Mouse (Mus musculus): ENCODE results near the gene Tmbim4. TPM values are rescaled to one million over a fixed set of nuclear protein-coding genes. Genes with fewer than 3 reads are reported as not detected.
A peak's percentile ranks its signal among the peaks of the same experiment; 100 is the strongest.

Tmbim4 gene
- polyA plus RNA-seq, 1 experiment from 2014 or later: 114 TPM

DNA sequence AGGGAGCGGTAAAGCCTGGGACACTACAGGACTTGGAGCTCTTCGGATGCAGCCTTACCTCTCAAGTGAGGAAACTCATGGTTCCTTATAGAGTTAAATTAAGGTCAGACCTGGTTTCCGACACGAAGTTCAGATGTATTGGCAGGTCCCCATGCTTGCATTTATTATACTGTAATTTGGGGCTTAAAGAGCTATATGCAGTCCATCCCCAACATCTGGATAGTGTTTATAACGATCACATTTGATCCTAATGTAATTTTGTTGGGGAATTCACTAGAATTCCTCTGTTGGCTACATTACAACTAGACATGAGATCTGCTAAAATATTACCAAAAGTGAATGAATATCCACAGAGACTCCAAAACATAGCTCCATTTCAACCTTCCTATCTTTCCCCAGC, 44.3 kb downstream of the Tmbim4 start:
- no peaks in the 10 kb centered on the region for H3K27me3 ChIP-seq (ENCODE audit: control insufficient read depth, insufficient read depth, low read length)
- no peak for ATAC-seq (replicated peaks; ENCODE audit: insufficient number of reproducible peaks, low FRiP score, low TSS enrichment)
- WGBS (ENCODE audit: insufficient replicate concordance): 88% methylated on average over 5 of the region's 5 CpGs
- H3K9ac ChIP-seq (ENCODE audit: low read depth, low read length): no peak overlapping the region
- no peaks in the 10 kb centered on the region for H3K9me3 ChIP-seq (replicated peaks; ENCODE audit: control insufficient read depth, low read length)
- H3K36me3 ChIP-seq (ENCODE audit: control insufficient read depth, insufficient read depth, low read length): no peaks in the 10 kb centered on the region
- H3K4me1 ChIP-seq (ENCODE audit: control insufficient read depth, insufficient read depth, low read length): no peaks in the 10 kb centered on the region
- H3K4me3 ChIP-seq (ENCODE audit: low read depth, low read length): no peak overlapping the region
- H3K27ac ChIP-seq (ENCODE audit: low read depth, low read length): no peak overlapping the region
- no peak overlapping the region for H3K4me2 ChIP-seq

DNA sequence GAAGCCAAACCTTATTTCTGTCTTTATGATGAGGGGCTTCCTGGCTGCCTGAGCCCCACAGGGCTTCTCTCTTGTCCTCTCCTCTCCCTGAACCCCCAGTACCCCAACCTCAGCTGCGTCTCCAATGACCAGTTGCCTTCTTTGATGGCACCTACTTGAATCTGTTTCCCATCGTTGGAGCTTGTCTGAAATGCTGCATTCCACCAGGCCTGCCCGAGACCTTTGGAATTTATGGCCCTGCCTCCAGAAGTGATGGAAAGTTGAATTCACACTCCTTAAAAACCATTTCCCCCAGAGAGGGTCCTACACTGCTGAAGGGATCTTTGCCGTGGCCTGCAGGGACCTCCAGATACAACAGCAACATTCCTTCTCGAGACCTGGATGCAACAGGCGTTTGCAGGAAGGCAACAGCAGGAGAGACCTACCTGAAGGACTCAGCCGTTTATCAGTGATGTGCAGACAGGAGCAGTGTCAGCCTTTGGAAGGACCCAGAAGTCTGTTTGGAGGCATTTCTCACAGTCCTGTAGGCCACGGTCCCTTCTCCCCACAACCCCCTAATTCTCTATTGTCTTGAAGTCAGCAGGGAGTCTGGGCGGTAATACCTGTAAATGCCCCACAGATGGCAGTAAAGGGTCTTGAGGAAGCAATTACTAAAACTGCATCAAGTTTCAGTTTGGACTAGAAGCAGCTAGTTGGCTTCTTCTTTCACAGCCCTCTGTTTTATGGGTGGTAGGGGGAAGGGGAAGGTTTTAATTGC, 45.8 kb downstream of the Tmbim4 start:
- Histone ChIP-seq H3K4me3 (ENCODE audit: low read depth, low read length) (no peak overlapping the region), H3K36me3 (ENCODE audit: control insufficient read depth, insufficient read depth, low read length) (no peaks in the 10 kb centered on the region), H3K27ac (ENCODE audit: low read depth, low read length) (no peak overlapping the region), H3K9ac (ENCODE audit: low read depth, low read length) (0 out of 2 replicates have a peak overlapping the region, but pooled peaks have one; percentile 34), H3K9me3 (replicated peaks; ENCODE audit: control insufficient read depth, low read length) (no peaks in the 10 kb centered on the region), H3K27me3 (ENCODE audit: control insufficient read depth, insufficient read depth, low read length) (no peaks in the 10 kb centered on the region), H3K4me2 (peak overlapping the region; percentile 12), H3K4me1 (ENCODE audit: control insufficient read depth, insufficient read depth, low read length) (no peaks in the 10 kb centered on the region)
- 29% methylated on average over 9 of the region's 9 CpGs for WGBS (ENCODE audit: insufficient replicate concordance)
- ATAC-seq (replicated peaks; ENCODE audit: insufficient number of reproducible peaks, low FRiP score, low TSS enrichment): no peak

DNA sequence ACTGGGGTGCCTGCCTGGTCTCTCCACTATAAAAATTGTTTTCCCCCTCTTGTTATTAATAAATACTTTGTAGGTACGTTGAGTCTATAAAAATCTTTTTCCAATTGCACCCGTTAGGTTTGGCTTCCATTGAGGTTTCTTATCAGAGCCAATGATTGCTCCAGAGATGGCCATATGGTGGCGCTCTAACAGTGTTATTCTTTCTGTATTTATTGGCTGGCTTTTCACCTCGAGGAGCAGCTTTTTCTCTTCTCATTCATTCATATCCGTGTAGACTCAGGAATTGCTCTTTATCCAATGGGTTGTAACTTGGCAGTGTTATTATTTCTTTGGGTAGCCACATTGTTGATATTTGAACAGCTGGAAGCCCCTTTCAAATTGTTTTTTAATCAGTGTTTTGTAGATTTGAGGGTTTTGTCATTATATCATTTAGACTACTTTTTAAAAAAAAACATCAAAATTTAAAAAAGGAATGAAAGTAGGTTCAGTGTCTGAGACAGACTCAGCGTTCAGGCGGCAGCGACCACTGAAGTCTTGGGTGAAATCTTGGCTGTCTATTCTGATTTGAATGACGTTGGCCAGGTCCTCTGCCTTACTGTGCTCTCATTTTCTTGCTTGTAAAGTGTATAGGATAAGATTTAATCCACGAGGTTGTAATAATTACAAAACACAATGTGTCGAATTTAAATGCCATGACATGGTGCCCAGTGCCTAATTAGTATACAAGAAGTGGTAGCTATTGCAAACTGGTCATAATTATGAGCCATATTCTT, 49.7 kb downstream of the Tmbim4 start:
- 43% methylated on average over 11 of the region's 11 CpGs for WGBS (ENCODE audit: insufficient replicate concordance)

DNA sequence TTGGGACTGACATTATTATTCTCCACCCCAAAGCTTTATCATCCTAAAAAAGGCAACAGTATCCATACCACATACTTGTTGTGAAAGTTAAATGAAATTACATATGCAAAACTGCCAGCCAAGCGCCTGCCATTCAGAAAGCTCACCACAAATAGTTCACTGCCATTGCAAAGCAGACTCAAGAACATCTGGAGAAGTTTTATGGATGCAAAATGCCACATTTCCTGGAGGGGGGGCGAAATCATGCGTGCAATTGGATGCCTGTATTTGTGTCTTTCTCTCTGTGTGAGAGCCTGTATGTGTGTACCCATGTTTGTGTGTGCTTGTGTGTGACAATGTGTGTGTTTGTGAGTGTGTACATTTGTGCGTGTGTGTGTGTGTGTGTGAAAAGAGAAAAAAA, 50.4 kb downstream of the Tmbim4 start:
- H3K4me3 ChIP-seq (ENCODE audit: low read depth, low read length): no peak overlapping the region
- 85% methylated on average over 4 of the region's 4 CpGs for WGBS (ENCODE audit: insufficient replicate concordance)
- H3K4me2 ChIP-seq: no peak overlapping the region
- no peaks in the 10 kb centered on the region for H3K27me3 ChIP-seq (ENCODE audit: control insufficient read depth, insufficient read depth, low read length)
- no peaks in the 10 kb centered on the region for H3K4me1 ChIP-seq (ENCODE audit: control insufficient read depth, insufficient read depth, low read length)
- no peak for ATAC-seq (replicated peaks; ENCODE audit: insufficient number of reproducible peaks, low FRiP score, low TSS enrichment)
- no peaks in the 10 kb centered on the region for H3K36me3 ChIP-seq (ENCODE audit: control insufficient read depth, insufficient read depth, low read length)
- H3K27ac ChIP-seq (ENCODE audit: low read depth, low read length): no peak overlapping the region
- H3K9ac ChIP-seq (ENCODE audit: low read depth, low read length): no peak overlapping the region
- no peaks in the 10 kb centered on the region for H3K9me3 ChIP-seq (replicated peaks; ENCODE audit: control insufficient read depth, low read length)

More for the DNA sequence above, 49.7 kb downstream of the Tmbim4 start:
- Histone ChIP-seq H3K36me3 (ENCODE audit: control insufficient read depth, insufficient read depth, low read length) (no peaks in the 10 kb centered on the region), H3K27me3 (ENCODE audit: control insufficient read depth, insufficient read depth, low read length) (no peaks in the 10 kb centered on the region), H3K4me1 (ENCODE audit: control insufficient read depth, insufficient read depth, low read length) (no peaks in the 10 kb centered on the region), H3K9me3 (replicated peaks; ENCODE audit: control insufficient read depth, low read length) (no peaks in the 10 kb centered on the region), H3K4me3 (ENCODE audit: low read depth, low read length) (no peak overlapping the region), H3K9ac (ENCODE audit: low read depth, low read length) (no peak overlapping the region), H3K27ac (ENCODE audit: low read depth, low read length) (no peak overlapping the region), H3K4me2 (no peak overlapping the region)
- ATAC-seq (replicated peaks; ENCODE audit: insufficient number of reproducible peaks, low FRiP score, low TSS enrichment): no peak

DNA sequence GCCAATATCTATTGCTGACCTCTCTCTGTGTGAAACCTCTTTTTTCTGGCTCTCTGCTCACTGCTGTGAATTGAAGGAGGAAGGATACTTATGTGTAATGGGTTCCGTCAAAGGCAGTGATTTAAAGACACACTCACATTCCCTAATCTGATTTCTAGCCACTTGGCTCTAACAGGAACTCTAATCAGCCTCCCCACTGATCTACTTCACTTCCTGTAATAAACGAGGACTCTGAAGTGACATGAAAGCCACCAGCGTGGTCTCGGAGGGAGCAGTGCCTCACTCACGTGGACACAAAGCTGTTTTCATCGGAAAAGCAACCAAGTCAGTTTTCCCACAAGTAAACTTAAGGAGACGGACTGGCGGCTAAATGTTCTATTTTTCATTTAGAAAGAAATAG, 51.4 kb downstream of the Tmbim4 start:
- Histone ChIP-seq H3K36me3 (ENCODE audit: control insufficient read depth, insufficient read depth, low read length) (no peaks in the 10 kb centered on the region), H3K4me2 (no peak overlapping the region)
- no peak for ATAC-seq (replicated peaks; ENCODE audit: insufficient number of reproducible peaks, low FRiP score, low TSS enrichment)

DNA sequence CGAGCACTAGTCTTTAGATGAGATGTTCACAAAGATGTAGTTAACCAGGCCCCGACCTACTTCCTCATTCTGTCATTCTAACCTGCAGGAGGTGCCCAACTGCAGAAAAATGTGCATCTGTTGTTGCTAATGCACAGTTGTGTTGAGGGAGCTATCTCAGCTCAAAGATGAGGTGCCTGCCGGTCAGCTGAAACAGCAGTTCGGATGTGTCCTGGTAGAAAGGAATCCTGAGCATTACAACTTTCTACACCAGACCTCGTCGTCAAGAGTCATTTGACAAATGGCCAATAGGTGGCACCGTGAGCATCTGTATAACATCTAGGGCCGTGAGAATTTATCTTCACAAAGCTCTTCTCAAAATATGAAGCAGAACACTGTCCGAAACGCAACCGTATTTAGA, 55.8 kb downstream of the Tmbim4 start:
- no peaks in the 10 kb centered on the region for H3K27me3 ChIP-seq (ENCODE audit: control insufficient read depth, insufficient read depth, low read length)

More for the DNA sequence above, 51.4 kb downstream of the Tmbim4 start:
- Histone ChIP-seq H3K27ac (ENCODE audit: low read depth, low read length) (no peak overlapping the region), H3K9me3 (replicated peaks; ENCODE audit: control insufficient read depth, low read length) (no peaks in the 10 kb centered on the region), H3K9ac (ENCODE audit: low read depth, low read length) (no peak overlapping the region), H3K4me3 (ENCODE audit: low read depth, low read length) (no peak overlapping the region), H3K4me1 (ENCODE audit: control insufficient read depth, insufficient read depth, low read length) (no peaks in the 10 kb centered on the region), H3K27me3 (ENCODE audit: control insufficient read depth, insufficient read depth, low read length) (no peaks in the 10 kb centered on the region)
- WGBS (ENCODE audit: insufficient replicate concordance): 38% methylated on average over 8 of the region's 8 CpGs

DNA sequence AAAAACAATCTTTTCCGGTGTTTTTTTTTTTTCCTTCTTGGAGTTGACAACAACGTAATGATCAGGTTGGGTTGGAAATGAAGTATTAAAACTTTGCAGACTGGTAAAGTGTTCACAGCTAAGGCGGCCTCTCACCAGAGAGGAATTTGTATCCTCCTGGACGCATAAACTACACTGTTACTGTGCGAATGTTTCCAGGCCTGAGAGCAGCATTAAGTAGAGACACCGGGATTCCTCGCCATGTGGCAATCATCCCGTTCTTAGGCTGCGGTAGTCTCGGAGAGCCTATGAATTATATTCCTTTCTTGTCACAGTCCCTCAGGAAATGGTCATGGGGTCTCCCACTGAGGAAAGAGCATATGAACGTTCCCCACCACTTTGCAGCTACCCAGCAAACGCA, 66.4 kb downstream of the Tmbim4 start:
- H3K9ac ChIP-seq (ENCODE audit: low read depth, low read length): no peak overlapping the region
- H3K27ac ChIP-seq (ENCODE audit: low read depth, low read length): no peak overlapping the region
- H3K4me1 ChIP-seq (ENCODE audit: control insufficient read depth, insufficient read depth, low read length): peaks cover 10% of the 10 kb centered on the region
- H3K4me3 ChIP-seq (ENCODE audit: low read depth, low read length): no peak overlapping the region
- H3K27me3 ChIP-seq (ENCODE audit: control insufficient read depth, insufficient read depth, low read length): no peaks in the 10 kb centered on the region
- WGBS (ENCODE audit: insufficient replicate concordance): 74% methylated on average over 12 of the region's 12 CpGs
- no peak for ATAC-seq (replicated peaks; ENCODE audit: insufficient number of reproducible peaks, low FRiP score, low TSS enrichment)
- no peaks in the 10 kb centered on the region for H3K36me3 ChIP-seq (ENCODE audit: control insufficient read depth, insufficient read depth, low read length)
- peaks cover 3% of the 10 kb centered on the region; the same call in 1 of the 2 replicates for H3K9me3 ChIP-seq (replicated peaks; ENCODE audit: control insufficient read depth, low read length)
- no peak overlapping the region for H3K4me2 ChIP-seq

More for the DNA sequence above, 55.8 kb downstream of the Tmbim4 start:
- Histone ChIP-seq H3K36me3 (ENCODE audit: control insufficient read depth, insufficient read depth, low read length) (no peaks in the 10 kb centered on the region), H3K4me3 (ENCODE audit: low read depth, low read length) (no peak overlapping the region), H3K4me1 (ENCODE audit: control insufficient read depth, insufficient read depth, low read length) (no peaks in the 10 kb centered on the region), H3K9me3 (replicated peaks; ENCODE audit: control insufficient read depth, low read length) (no peaks in the 10 kb centered on the region), H3K9ac (ENCODE audit: low read depth, low read length) (no peak overlapping the region), H3K4me2 (no peak overlapping the region), H3K27ac (ENCODE audit: low read depth, low read length) (no peak overlapping the region)
- 24% methylated on average over 11 of the region's 11 CpGs for WGBS (ENCODE audit: insufficient replicate concordance)
- ATAC-seq (replicated peaks; ENCODE audit: insufficient number of reproducible peaks, low FRiP score, low TSS enrichment): no peak

DNA sequence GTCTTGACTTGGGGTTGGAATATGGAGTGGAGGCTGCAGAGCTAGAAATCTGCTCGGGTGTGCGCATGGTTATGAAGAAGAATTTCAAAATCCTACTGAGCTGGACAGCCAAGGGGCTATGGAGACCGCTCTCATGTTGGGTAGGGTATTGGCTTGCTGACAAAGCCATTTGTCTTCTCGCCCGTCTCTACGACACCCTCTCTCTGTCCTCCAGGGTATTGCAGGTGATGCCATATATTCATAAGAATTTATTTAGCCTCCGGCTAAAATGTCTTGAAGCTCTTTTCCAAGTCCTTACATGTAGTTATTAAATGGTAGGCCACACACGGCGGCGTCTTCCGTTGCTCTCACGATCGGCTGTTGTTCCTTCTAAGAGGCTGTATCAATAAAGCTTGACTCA, 68.6 kb downstream of the Tmbim4 start:
- ATAC-seq (replicated peaks; ENCODE audit: insufficient number of reproducible peaks, low FRiP score, low TSS enrichment): no peak
- no peak overlapping the region for H3K4me3 ChIP-seq (ENCODE audit: low read depth, low read length)
- H3K36me3 ChIP-seq (ENCODE audit: control insufficient read depth, insufficient read depth, low read length): no peaks in the 10 kb centered on the region
- H3K9me3 ChIP-seq (replicated peaks; ENCODE audit: control insufficient read depth, low read length): peaks cover 3% of the 10 kb centered on the region; the same call in 1 of the 2 replicates
- 94% methylated on average over 13 of the region's 13 CpGs for WGBS (ENCODE audit: insufficient replicate concordance)
- no peak overlapping the region for H3K4me2 ChIP-seq
- H3K4me1 ChIP-seq (ENCODE audit: control insufficient read depth, insufficient read depth, low read length): peaks cover 10% of the 10 kb centered on the region
- H3K27me3 ChIP-seq (ENCODE audit: control insufficient read depth, insufficient read depth, low read length): no peaks in the 10 kb centered on the region
- H3K27ac ChIP-seq (ENCODE audit: low read depth, low read length): no peak overlapping the region
- H3K9ac ChIP-seq (ENCODE audit: low read depth, low read length): no peak overlapping the region
